Mouse (Mus musculus): ENCODE measurements around the gene B3gnt9. TPM values are rescaled to one million over a fixed set of nuclear protein-coding genes. Genes with fewer than 3 reads are reported as not detected.

The B3gnt9 gene
- polyA plus RNA-seq, 1 experiment from 2014 or later: 8.6 TPM

GRCm38 (mm10) chr8:105288231-105288630 is 33.3 kb upstream of the B3gnt9 start:
- no peak for ATAC-seq (replicated peaks; ENCODE audit: insufficient number of reproducible peaks, low FRiP score, low TSS enrichment)
- peak overlapping the region; percentile 92; the same call in 1 of the 2 replicates for H3K4me2 ChIP-seq
- peaks cover 11% of the 10 kb centered on the region for H3K27me3 ChIP-seq (ENCODE audit: control insufficient read depth, insufficient read depth, low read length)
- no peaks in the 10 kb centered on the region; the same call in 1 of the 2 replicates for H3K36me3 ChIP-seq (ENCODE audit: control insufficient read depth, insufficient read depth, low read length)
- H3K4me1 ChIP-seq (ENCODE audit: control insufficient read depth, insufficient read depth, low read length): peaks cover 20% of the 10 kb centered on the region
- H3K9me3 ChIP-seq (replicated peaks; ENCODE audit: control insufficient read depth, low read length): no peaks in the 10 kb centered on the region
- WGBS (ENCODE audit: insufficient replicate concordance): 89% methylated on average over 5 of the region's 5 CpGs
- no peak overlapping the region for H3K27ac ChIP-seq (ENCODE audit: low read depth, low read length)
- no peak overlapping the region for H3K4me3 ChIP-seq (ENCODE audit: low read depth, low read length)
- no peak overlapping the region for H3K9ac ChIP-seq (ENCODE audit: low read depth, low read length)

- peaks cover 18% of the 10 kb centered on the region for H3K27me3 ChIP-seq (ENCODE audit: control insufficient read depth, insufficient read depth, low read length)
- no peak overlapping the region for H3K9ac ChIP-seq (ENCODE audit: low read depth, low read length)
- no peaks in the 10 kb centered on the region; the same call in 1 of the 2 replicates for H3K36me3 ChIP-seq (ENCODE audit: control insufficient read depth, insufficient read depth, low read length)
- ATAC-seq (replicated peaks; ENCODE audit: insufficient number of reproducible peaks, low FRiP score, low TSS enrichment): no peak
- H3K4me1 ChIP-seq (ENCODE audit: control insufficient read depth, insufficient read depth, low read length): peaks cover 20% of the 10 kb centered on the region
- H3K4me3 ChIP-seq (ENCODE audit: low read depth, low read length): no peak overlapping the region
- no peaks in the 10 kb centered on the region for H3K9me3 ChIP-seq (replicated peaks; ENCODE audit: control insufficient read depth, low read length)
- no peak overlapping the region for H3K27ac ChIP-seq (ENCODE audit: low read depth, low read length)
- 85% methylated on average over 4 of the region's 4 CpGs for WGBS (ENCODE audit: insufficient replicate concordance)
- no peak overlapping the region for H3K4me2 ChIP-seq
These were observed 32.0 kb upstream of the B3gnt9 start for GRCm38 (mm10) chr8:105286907-105287306.

GRCm38 (mm10) chr8:105285514-105285913 is 30.6 kb upstream of the B3gnt9 start:
- 50% methylated on average over 12 of the region's 12 CpGs for WGBS (ENCODE audit: insufficient replicate concordance)
- Histone ChIP-seq H3K9me3 (replicated peaks; ENCODE audit: control insufficient read depth, low read length) (no peaks in the 10 kb centered on the region), H3K9ac (ENCODE audit: low read depth, low read length) (no peak overlapping the region), H3K36me3 (ENCODE audit: control insufficient read depth, insufficient read depth, low read length) (no peaks in the 10 kb centered on the region; the same call in 1 of the 2 replicates), H3K4me2 (no peak overlapping the region), H3K4me1 (ENCODE audit: control insufficient read depth, insufficient read depth, low read length) (peaks cover 16% of the 10 kb centered on the region), H3K27me3 (ENCODE audit: control insufficient read depth, insufficient read depth, low read length) (peaks cover 21% of the 10 kb centered on the region), H3K4me3 (ENCODE audit: low read depth, low read length) (no peak overlapping the region), H3K27ac (ENCODE audit: low read depth, low read length) (no peak overlapping the region)
- no peak for ATAC-seq (replicated peaks; ENCODE audit: insufficient number of reproducible peaks, low FRiP score, low TSS enrichment)

DNA sequence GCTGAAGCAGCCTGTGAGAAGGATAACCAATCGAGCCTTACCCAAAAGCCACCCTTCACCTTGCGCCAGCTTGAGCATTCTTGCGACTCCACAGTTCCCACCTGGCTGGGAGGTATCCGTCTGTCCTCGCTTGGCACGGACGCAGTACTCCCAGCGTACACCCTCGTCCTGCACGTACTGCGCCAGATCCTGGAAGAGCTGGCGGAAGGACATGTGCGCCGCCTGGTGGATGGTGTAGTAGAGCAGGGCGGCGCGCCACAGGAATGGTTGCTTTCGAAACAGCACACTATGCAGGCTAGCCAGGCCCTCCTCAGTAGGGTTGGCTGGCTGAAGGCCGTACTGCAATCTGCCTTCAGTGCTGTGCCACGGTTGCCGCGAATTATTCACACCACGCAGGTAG is 28.1 kb upstream of the B3gnt9 start:
- ATAC-seq (replicated peaks; ENCODE audit: insufficient number of reproducible peaks, low FRiP score, low TSS enrichment): 0 out of 2 replicates have a peak, but pooled peaks have one; percentile 28
- no peak overlapping the region for H3K4me3 ChIP-seq (ENCODE audit: low read depth, low read length)
- 26% methylated on average over 23 of the region's 23 CpGs for WGBS (ENCODE audit: insufficient replicate concordance)
- H3K27me3 ChIP-seq (ENCODE audit: control insufficient read depth, insufficient read depth, low read length): peaks cover 30% of the 10 kb centered on the region
- no peaks in the 10 kb centered on the region; the same call in 1 of the 2 replicates for H3K36me3 ChIP-seq (ENCODE audit: control insufficient read depth, insufficient read depth, low read length)
- no peaks in the 10 kb centered on the region for H3K9me3 ChIP-seq (replicated peaks; ENCODE audit: control insufficient read depth, low read length)
- no peak overlapping the region for H3K27ac ChIP-seq (ENCODE audit: low read depth, low read length)
- H3K9ac ChIP-seq (ENCODE audit: low read depth, low read length): no peak overlapping the region
- H3K4me2 ChIP-seq: no peak overlapping the region
- H3K4me1 ChIP-seq (ENCODE audit: control insufficient read depth, insufficient read depth, low read length): peaks cover 6% of the 10 kb centered on the region

GRCm38 (mm10) chr8:105282239-105282638 is 27.3 kb upstream of the B3gnt9 start:
- Histone ChIP-seq H3K9ac (ENCODE audit: low read depth, low read length) (no peak overlapping the region), H3K4me3 (ENCODE audit: low read depth, low read length) (no peak overlapping the region), H3K27me3 (ENCODE audit: control insufficient read depth, insufficient read depth, low read length) (peaks cover 39% of the 10 kb centered on the region), H3K27ac (ENCODE audit: low read depth, low read length) (no peak overlapping the region), H3K4me1 (ENCODE audit: control insufficient read depth, insufficient read depth, low read length) (peaks cover 6% of the 10 kb centered on the region), H3K9me3 (replicated peaks; ENCODE audit: control insufficient read depth, low read length) (no peaks in the 10 kb centered on the region), H3K36me3 (ENCODE audit: control insufficient read depth, insufficient read depth, low read length) (no peaks in the 10 kb centered on the region; the same call in 1 of the 2 replicates), H3K4me2 (no peak overlapping the region)
- no peak for ATAC-seq (replicated peaks; ENCODE audit: insufficient number of reproducible peaks, low FRiP score, low TSS enrichment)
- WGBS (ENCODE audit: insufficient replicate concordance): 61% methylated on average over 4 of the region's 4 CpGs

- H3K36me3 ChIP-seq (ENCODE audit: control insufficient read depth, insufficient read depth, low read length): no peaks in the 10 kb centered on the region; the same call in 1 of the 2 replicates
- H3K9me3 ChIP-seq (replicated peaks; ENCODE audit: control insufficient read depth, low read length): no peaks in the 10 kb centered on the region
- peaks cover 6% of the 10 kb centered on the region for H3K4me1 ChIP-seq (ENCODE audit: control insufficient read depth, insufficient read depth, low read length)
- ATAC-seq (replicated peaks; ENCODE audit: insufficient number of reproducible peaks, low FRiP score, low TSS enrichment): no peak
- H3K4me3 ChIP-seq (ENCODE audit: low read depth, low read length): no peak overlapping the region
- no peak overlapping the region for H3K9ac ChIP-seq (ENCODE audit: low read depth, low read length)
- H3K27ac ChIP-seq (ENCODE audit: low read depth, low read length): no peak overlapping the region
- no peak overlapping the region for H3K4me2 ChIP-seq
- 84% methylated on average over 12 of the region's 12 CpGs for WGBS (ENCODE audit: insufficient replicate concordance)
- H3K27me3 ChIP-seq (ENCODE audit: control insufficient read depth, insufficient read depth, low read length): peaks cover 43% of the 10 kb centered on the region
These were observed 26.9 kb upstream of the B3gnt9 start for GRCm38 (mm10) chr8:105281821-105282220.

- Histone ChIP-seq H3K27ac (ENCODE audit: low read depth, low read length) (no peak overlapping the region), H3K27me3 (ENCODE audit: control insufficient read depth, insufficient read depth, low read length) (peaks cover 55% of the 10 kb centered on the region), H3K4me3 (ENCODE audit: low read depth, low read length) (no peak overlapping the region), H3K9me3 (replicated peaks; ENCODE audit: control insufficient read depth, low read length) (no peaks in the 10 kb centered on the region), H3K4me1 (ENCODE audit: control insufficient read depth, insufficient read depth, low read length) (peaks cover 10% of the 10 kb centered on the region), H3K36me3 (ENCODE audit: control insufficient read depth, insufficient read depth, low read length) (no peaks in the 10 kb centered on the region; the same call in 1 of the 2 replicates), H3K4me2 (no peak overlapping the region), H3K9ac (ENCODE audit: low read depth, low read length) (no peak overlapping the region)
- WGBS (ENCODE audit: insufficient replicate concordance): 73% methylated on average over 3 of the region's 3 CpGs
- ATAC-seq (replicated peaks; ENCODE audit: insufficient number of reproducible peaks, low FRiP score, low TSS enrichment): no peak
These were observed 25.6 kb upstream of the B3gnt9 start for GRCm38 (mm10) chr8:105280567-105280966.

GRCm38 (mm10) chr8:105278911-105279334 is 24.0 kb upstream of the B3gnt9 start:
- H3K27me3 ChIP-seq (ENCODE audit: control insufficient read depth, insufficient read depth, low read length): peaks cover 72% of the 10 kb centered on the region
- H3K4me3 ChIP-seq (ENCODE audit: low read depth, low read length): peak overlapping the region; percentile 22
- no peaks in the 10 kb centered on the region for H3K9me3 ChIP-seq (replicated peaks; ENCODE audit: control insufficient read depth, low read length)
- no peak overlapping the region for H3K27ac ChIP-seq (ENCODE audit: low read depth, low read length)
- ATAC-seq (replicated peaks; ENCODE audit: insufficient number of reproducible peaks, low FRiP score, low TSS enrichment): no peak
- H3K9ac ChIP-seq (ENCODE audit: low read depth, low read length): 0 out of 2 replicates have a peak overlapping the region, but pooled peaks have one; percentile 34
- H3K4me2 ChIP-seq: peak overlapping the region; percentile 59
- 3% methylated on average over 28 of the region's 28 CpGs for WGBS (ENCODE audit: insufficient replicate concordance)
- H3K4me1 ChIP-seq (ENCODE audit: control insufficient read depth, insufficient read depth, low read length): peaks cover 11% of the 10 kb centered on the region
- H3K36me3 ChIP-seq (ENCODE audit: control insufficient read depth, insufficient read depth, low read length): no peaks in the 10 kb centered on the region
